ENCODE assay signal across 16 mouse cellular contexts in the genomic region with DNA sequence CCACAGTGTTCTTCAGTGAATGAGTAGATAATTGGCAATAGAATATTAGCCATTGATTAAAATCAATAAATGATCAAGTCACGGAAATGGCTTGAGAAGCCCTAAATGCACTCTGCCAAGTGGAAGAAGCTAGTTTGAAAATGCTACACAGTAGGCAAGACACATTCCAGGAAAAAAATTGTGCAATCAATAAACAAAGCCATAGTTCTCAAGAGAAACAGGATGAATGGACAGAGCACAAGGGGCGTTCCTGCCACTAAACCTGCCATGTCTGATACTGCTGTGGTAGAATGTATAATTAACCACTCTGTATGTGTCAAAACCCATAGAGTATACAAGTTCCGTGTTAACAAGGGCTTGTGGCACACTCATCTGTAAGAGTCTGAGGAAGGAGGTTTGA. TPM values are rescaled to one million over a fixed set of nuclear protein-coding genes. Genes with fewer than 3 reads are reported as not detected.
"Had no signal": no experiment of that assay in that cellular context is flagged by ENCODE, and none has a peak within 500 bp of the region (broad histone marks: within the 10 kb centered on the region; RNA-seq: fewer than 3 reads in every experiment).

No protein-coding gene starts in this region.

- H3K4me1 ChIP-seq: limb, embryonic 15.5 days; liver, embryonic 13.5 days; midbrain, embryonic 15.5 days; neural tube, embryonic 13.5 days; stomach, embryonic 15.5 days had no signal

- H3K9ac ChIP-seq: limb, embryonic 15.5 days; liver, embryonic 13.5 days; midbrain, embryonic 15.5 days; neural tube, embryonic 13.5 days; stomach, embryonic 15.5 days had no signal

- ATAC-seq: intestine, postnatal 0 days; midbrain, embryonic 15.5 days had no signal

- H3K4me3 ChIP-seq: limb, embryonic 15.5 days; liver, embryonic 13.5 days; megakaryocyte, embryonic 14.5 days; midbrain, embryonic 15.5 days; neural tube, embryonic 13.5 days; stomach, embryonic 15.5 days had no signal

- H3K4me2 ChIP-seq: limb, embryonic 15.5 days; liver, embryonic 13.5 days; midbrain, embryonic 11.5 days; midbrain, embryonic 15.5 days; neural tube, embryonic 13.5 days; stomach, embryonic 15.5 days had no signal

- DNase-seq: kidney, adult 8-10 months; kidney, postnatal 25 days; liver, embryonic 13.5 days; lung, postnatal 4 days; retina, postnatal 1 day; right cerebral cortex, postnatal 14 days; thymus, postnatal 36 days had no signal

- H3K27ac ChIP-seq: limb, embryonic 15.5 days; liver, embryonic 13.5 days; midbrain, embryonic 15.5 days; neural tube, embryonic 13.5 days; stomach, embryonic 15.5 days had no signal

- H3K27me3 ChIP-seq: limb, embryonic 15.5 days; liver, embryonic 13.5 days; midbrain, embryonic 15.5 days; neural tube, embryonic 13.5 days; stomach, embryonic 15.5 days had no signal

- H3K36me3 ChIP-seq: limb, embryonic 15.5 days; liver, embryonic 13.5 days; midbrain, embryonic 15.5 days; neural tube, embryonic 13.5 days; stomach, embryonic 15.5 days had no signal

- H3K9me3 ChIP-seq: limb, embryonic 15.5 days; liver, embryonic 13.5 days; megakaryocyte, embryonic 14.5 days; midbrain, embryonic 15.5 days; neural tube, embryonic 13.5 days; stomach, embryonic 15.5 days had no signal

RNA-seq across cellular contexts. Expression of a gene that starts 32.4 kb away (rescaled TPM):
- polyA plus RNA-seq: liver, embryonic 13.5 days; testis, adult 2 months; thymus, postnatal 0 days had no signal
